Comparison of ENCODE assay signal across 9 mouse cellular contexts in genomic region chr3:127004860-127005633, GRCm38 (mm10).
DNase-seq lines count a peak whose midpoint lies in the region; ATAC-seq lines count a peak whose summit lies in the region.
"Had no signal": no experiment of that assay in that cellular context is flagged by ENCODE, and none has a peak within 500 bp of the region (broad histone marks: within the 10 kb centered on the region; RNA-seq: fewer than 3 reads in every experiment).

No protein-coding gene starts in this region.

- H3K27ac ChIP-seq in forebrain, embryonic 11.5 days (ENCODE audit: low read depth, low read length) = no peak overlapping the region
- no peak overlapping the region for H3K27ac ChIP-seq in forebrain, embryonic 10.5 days
- H3K27ac ChIP-seq: limb, embryonic 10.5 days had no signal

- H3K9me3 ChIP-seq in forebrain, embryonic 11.5 days (ENCODE audit: control insufficient read depth, low read length) = no peaks in the 10 kb centered on the region
- no peaks in the 10 kb centered on the region for H3K9me3 ChIP-seq in forebrain, embryonic 10.5 days
- H3K9me3 ChIP-seq: limb, embryonic 10.5 days had no signal

- intact Hi-C loops in heart, postnatal 14 days (cut with DNase I) = no loop called here

- H3K4me3 ChIP-seq in forebrain, embryonic 11.5 days (ENCODE audit: low read depth, low read length) = no peak overlapping the region
- H3K4me3 ChIP-seq in forebrain, embryonic 10.5 days = no peak overlapping the region
- H3K4me3 ChIP-seq: limb, embryonic 10.5 days had no signal

- H3K36me3 ChIP-seq in forebrain, embryonic 11.5 days (ENCODE audit: control insufficient read depth, insufficient read depth, low read length) = no peaks in the 10 kb centered on the region; the same call in 1 of the 2 replicates
- peaks cover 7% of the 10 kb centered on the region for H3K36me3 ChIP-seq in forebrain, embryonic 10.5 days (replicated peaks)
- H3K36me3 ChIP-seq: limb, embryonic 10.5 days had no signal

- WGBS in forebrain, embryonic 11.5 days = 83% methylated on average over 9 of the region's 9 CpGs
- 75% methylated on average over 9 of the region's 9 CpGs for WGBS in forebrain, embryonic 10.5 days

- no peaks in the 10 kb centered on the region for H3K4me1 ChIP-seq in forebrain, embryonic 11.5 days (replicated peaks; ENCODE audit: control insufficient read depth, insufficient read depth, low read length)
- no peaks in the 10 kb centered on the region for H3K4me1 ChIP-seq in forebrain, embryonic 10.5 days
- H3K4me1 ChIP-seq: limb, embryonic 10.5 days had no signal

- H3K27me3 ChIP-seq in forebrain, embryonic 11.5 days (ENCODE audit: control insufficient read depth, insufficient read depth, low read length) = no peaks in the 10 kb centered on the region
- H3K27me3 ChIP-seq in forebrain, embryonic 10.5 days (ENCODE audit: poor library complexity, severe bottlenecking) = no peaks in the 10 kb centered on the region

- no peak overlapping the region for H3K4me2 ChIP-seq in forebrain, embryonic 11.5 days (ENCODE audit: low read depth, low read length, severe bottlenecking)

- ATAC-seq in forebrain, embryonic 11.5 days (replicated peaks; ENCODE audit: low FRiP score) = peak; percentile 7; the same call in 1 of the 2 replicates

- DNase-seq in forebrain, embryonic 11.5 days (ENCODE audit: low spot score) = no peak
- no peak for DNase-seq in forebrain, embryonic 10.5 days (ENCODE audit: extremely low spot score, low spot score)
- peak; percentile 61 for DNase-seq in adipocyte (ENCODE audit: low spot score)
- peak; percentile 27 to 51 for DNase-seq in heart, postnatal 14 days
- peak; percentile 28 to 51 for DNase-seq in kidney, postnatal 4 days
- no peak for DNase-seq in spleen, postnatal 10 days (ENCODE audit: low spot score in 2 of 2)
- DNase-seq in spleen, adult 18-20 months = no peak
- DNase-seq in frontal cortex, postnatal 10 days (ENCODE audit: low spot score in 2 of 2) = no peak

- H3K9ac ChIP-seq in forebrain, embryonic 11.5 days (ENCODE audit: low read length) = no peak overlapping the region

Comparison
In these comparisons a context has a peak if more than half of its experiments do, and no peak if none do; other contexts are left out.
1. DNase-seq: peak in adipocyte (single experiment), heart, postnatal 14 days (2 of 2) and kidney, postnatal 4 days (2 of 2); none in forebrain, embryonic 11.5 days (single experiment), forebrain, embryonic 10.5 days (single experiment), spleen, postnatal 10 days (0 of 2), spleen, adult 18-20 months (0 of 2) and frontal cortex, postnatal 10 days (0 of 2).